Mouse (Mus musculus) ES-Bruce4 (cell line): ENCODE results near the gene Usp6nl.

Source experiments
- EP300 ChIP-seq: IDR thresholded peaks from 2 replicates; pipeline ENCODE4 v1.6.1; 2011; ENCODE audit warnings: low read depth, low read length; ENCODE audit not compliant: insufficient read depth
- POLR2A ChIP-seq: IDR thresholded peaks from one replicate; pipeline ENCODE4 v1.8.1; 2011; ENCODE audit warnings: low read length; ENCODE audit not compliant: insufficient read depth

DNA sequence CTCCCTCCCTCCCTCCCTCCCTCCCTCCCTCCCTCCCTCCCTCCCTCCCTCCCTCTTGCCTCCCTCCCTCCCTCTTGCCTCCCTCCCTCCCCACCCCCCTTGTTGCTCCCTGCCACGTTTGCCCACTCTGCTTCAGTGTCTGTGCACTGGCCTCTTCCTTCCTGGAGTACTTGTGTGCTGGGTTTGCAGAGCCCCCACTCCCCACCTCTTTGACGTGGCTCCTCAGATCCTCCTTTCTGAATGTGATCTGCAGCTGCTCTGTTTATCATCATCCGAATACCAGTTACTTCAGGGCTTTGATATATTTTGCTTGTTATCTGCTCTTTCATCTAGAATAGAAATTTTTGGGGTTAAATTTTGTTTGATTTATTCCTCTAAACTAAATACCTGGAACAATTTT, 68.8 kb downstream of the Usp6nl start:
- TF ChIP-seq POLR2A (no peak), EP300 (no peak)
